Mouse (Mus musculus): ENCODE results near the gene Spag16. TPM values are rescaled to one million over a fixed set of nuclear protein-coding genes. Genes with fewer than 3 reads are reported as not detected.
"Not testable (repeated sequence)": the region's sequence is repeated elsewhere in the genome, so short reads cannot be mapped to it uniquely, and the experiment has no call there.

Gene Spag16
- polyA plus RNA-seq (2014; fragmentation: Nextera tagmentation; extraction: Ambion mirVana), result 1.4 and 1.7 TPM in 2 replicates

- ATAC-seq (ENCODE audit: low read depth), result peak; percentile 94
- no peaks in the 10 kb centered on the region for H3K27me3 ChIP-seq (ENCODE audit: control insufficient read depth, insufficient read depth, low read length)
- H3K4me1 ChIP-seq (ENCODE audit: control insufficient read depth, insufficient read depth, low read length), result no peaks in the 10 kb centered on the region
- H3K36me3 ChIP-seq (ENCODE audit: control insufficient read depth, insufficient read depth, low read length), result no peaks in the 10 kb centered on the region
- H3K4me2 ChIP-seq (ENCODE audit: low read depth, low read length), result peak within 1 kb of the TSS; percentile 66
- H3K27ac ChIP-seq (ENCODE audit: low read depth, low read length), result no peak within 1 kb of the TSS
- 10% methylated on average over 38 of the region's 38 CpGs for WGBS
- peak within 1 kb of the TSS; percentile 44; the same call in 1 of the 2 replicates for H3K9ac ChIP-seq (replicated peaks; ENCODE audit: low read depth, low read length)
- H3K9me3 ChIP-seq (ENCODE audit: control insufficient read depth, low read length), result no peaks in the 10 kb centered on the region
- H3K4me3 ChIP-seq (ENCODE audit: low read depth, low read length), result peak within 1 kb of the TSS; percentile 41
Measured at GRCm38 (mm10) chr1:69826806-69827703, at the start of gene Spag16. Gene Spag16, plus strand, starts transcription at chr1:69826970.

DNA sequence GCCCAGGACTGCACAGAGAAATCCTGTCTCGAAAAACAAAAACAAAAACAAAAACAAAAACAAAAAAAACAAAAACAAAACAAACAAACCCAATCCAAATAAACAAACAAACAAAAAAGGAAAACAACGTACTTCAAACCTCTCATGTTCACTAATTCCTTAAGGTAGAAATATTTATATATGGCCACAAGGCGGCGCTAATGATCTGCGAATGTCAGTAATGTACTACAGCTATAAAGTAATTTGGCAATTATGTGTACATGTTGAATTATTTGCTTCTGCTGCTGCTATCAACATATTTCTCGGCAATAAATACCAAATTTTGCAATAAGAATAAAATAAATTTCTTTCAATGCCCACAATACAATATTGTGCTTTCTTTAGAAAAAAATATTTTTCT is 41.6 kb upstream of the Spag16 start:
- Histone ChIP-seq H3K9me3 (ENCODE audit: control insufficient read depth, low read length) (no peaks in the 10 kb centered on the region), H3K27me3 (ENCODE audit: control insufficient read depth, insufficient read depth, low read length) (no peaks in the 10 kb centered on the region), H3K4me2 (ENCODE audit: low read depth, low read length) (no peak overlapping the region), H3K4me1 (ENCODE audit: control insufficient read depth, insufficient read depth, low read length) (no peaks in the 10 kb centered on the region), H3K36me3 (ENCODE audit: control insufficient read depth, insufficient read depth, low read length) (no peaks in the 10 kb centered on the region), H3K4me3 (ENCODE audit: low read depth, low read length) (no peak overlapping the region), H3K9ac (replicated peaks; ENCODE audit: low read depth, low read length) (no peak overlapping the region), H3K27ac (ENCODE audit: low read depth, low read length) (no peak overlapping the region)
- WGBS, result 8% methylated on average over 6 of the region's 6 CpGs
- ATAC-seq (ENCODE audit: low read depth), result no peak

GRCm38 (mm10) chr1:69786716-69787115 is 40.1 kb upstream of the Spag16 start:
- Histone ChIP-seq H3K36me3 (ENCODE audit: control insufficient read depth, insufficient read depth, low read length) (no peaks in the 10 kb centered on the region), H3K4me2 (ENCODE audit: low read depth, low read length) (no peak overlapping the region), H3K4me1 (ENCODE audit: control insufficient read depth, insufficient read depth, low read length) (no peaks in the 10 kb centered on the region), H3K27me3 (ENCODE audit: control insufficient read depth, insufficient read depth, low read length) (no peaks in the 10 kb centered on the region), H3K9ac (replicated peaks; ENCODE audit: low read depth, low read length) (no peak overlapping the region), H3K27ac (ENCODE audit: low read depth, low read length) (no peak overlapping the region), H3K4me3 (ENCODE audit: low read depth, low read length) (no peak overlapping the region), H3K9me3 (ENCODE audit: control insufficient read depth, low read length) (no peaks in the 10 kb centered on the region)
- no peak for ATAC-seq (ENCODE audit: low read depth)
- WGBS, result 63% methylated on average over 6 of the region's 6 CpGs

- Histone ChIP-seq H3K27ac (ENCODE audit: low read depth, low read length) (no peak overlapping the region), H3K4me2 (ENCODE audit: low read depth, low read length) (no peak overlapping the region), H3K36me3 (ENCODE audit: control insufficient read depth, insufficient read depth, low read length) (no peaks in the 10 kb centered on the region), H3K4me3 (ENCODE audit: low read depth, low read length) (no peak overlapping the region), H3K9ac (replicated peaks; ENCODE audit: low read depth, low read length) (no peak overlapping the region), H3K27me3 (ENCODE audit: control insufficient read depth, insufficient read depth, low read length) (no peaks in the 10 kb centered on the region), H3K9me3 (ENCODE audit: control insufficient read depth, low read length) (no peaks in the 10 kb centered on the region), H3K4me1 (ENCODE audit: control insufficient read depth, insufficient read depth, low read length) (no peaks in the 10 kb centered on the region)
- no peak for ATAC-seq (ENCODE audit: low read depth)
- 81% methylated on average over 12 of the region's 12 CpGs for WGBS
Measured at GRCm38 (mm10) chr1:69787379-69787778, 39.4 kb upstream of the Spag16 start.

- 7% methylated on average over 28 of the region's 28 CpGs for WGBS
- H3K4me2 ChIP-seq (ENCODE audit: low read depth, low read length), result peak overlapping the region; percentile 53
- ATAC-seq (ENCODE audit: low read depth), result peak; percentile 82; the same call in 1 of the 2 replicates
- H3K4me3 ChIP-seq (ENCODE audit: low read depth, low read length), result peak overlapping the region; percentile 30
- no peaks in the 10 kb centered on the region for H3K9me3 ChIP-seq (ENCODE audit: control insufficient read depth, low read length)
- H3K9ac ChIP-seq (replicated peaks; ENCODE audit: low read depth, low read length), result peak overlapping the region; percentile 25; the same call in 1 of the 2 replicates
- H3K27me3 ChIP-seq (ENCODE audit: control insufficient read depth, insufficient read depth, low read length), result no peaks in the 10 kb centered on the region
- H3K4me1 ChIP-seq (ENCODE audit: control insufficient read depth, insufficient read depth, low read length), result no peaks in the 10 kb centered on the region
- no peak overlapping the region; the same call in 1 of the 2 replicates for H3K27ac ChIP-seq (ENCODE audit: low read depth, low read length)
- H3K36me3 ChIP-seq (ENCODE audit: control insufficient read depth, insufficient read depth, low read length), result no peaks in the 10 kb centered on the region
Measured at GRCm38 (mm10) chr1:69790337-69791250, 36.2 kb upstream of the Spag16 start.

DNA sequence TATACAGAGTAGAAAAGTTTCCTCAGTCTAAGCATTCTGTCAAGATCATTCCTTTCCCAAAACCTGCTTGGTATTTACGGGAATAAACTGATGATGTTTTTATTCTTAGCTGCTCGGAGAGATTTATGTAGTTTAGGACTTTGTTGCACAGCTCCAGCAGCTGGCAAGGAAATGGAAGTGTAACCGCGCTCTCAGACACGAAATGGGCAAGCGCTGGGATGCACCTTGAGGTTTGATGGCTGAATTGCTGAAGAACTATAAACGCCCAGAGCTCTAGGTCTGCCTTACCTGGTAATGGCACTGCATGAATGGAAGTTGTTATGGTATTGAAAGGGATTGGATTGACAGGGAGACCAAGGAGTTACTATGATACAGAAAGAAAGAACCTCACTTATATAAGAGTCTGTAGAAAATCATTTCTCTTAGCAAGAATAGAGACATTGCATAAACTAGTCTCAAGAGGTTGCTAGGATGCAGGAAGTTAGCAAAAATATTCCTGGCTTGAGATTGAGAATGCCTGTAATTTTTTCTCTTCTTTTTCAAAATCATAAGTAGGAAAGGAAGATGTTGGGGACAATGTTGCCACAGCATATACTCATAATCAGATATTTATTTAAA is 27.7 kb upstream of the Spag16 start:
- 88% methylated on average over 7 of the region's 7 CpGs for WGBS
- Histone ChIP-seq H3K4me3 (ENCODE audit: low read depth, low read length) (no peak overlapping the region), H3K4me1 (ENCODE audit: control insufficient read depth, insufficient read depth, low read length) (no peaks in the 10 kb centered on the region), H3K27ac (ENCODE audit: low read depth, low read length) (no peak overlapping the region), H3K9me3 (ENCODE audit: control insufficient read depth, low read length) (no peaks in the 10 kb centered on the region), H3K9ac (replicated peaks; ENCODE audit: low read depth, low read length) (no peak overlapping the region), H3K27me3 (ENCODE audit: control insufficient read depth, insufficient read depth, low read length) (no peaks in the 10 kb centered on the region), H3K4me2 (ENCODE audit: low read depth, low read length) (no peak overlapping the region), H3K36me3 (ENCODE audit: control insufficient read depth, insufficient read depth, low read length) (no peaks in the 10 kb centered on the region)
- ATAC-seq (ENCODE audit: low read depth), result no peak

DNA sequence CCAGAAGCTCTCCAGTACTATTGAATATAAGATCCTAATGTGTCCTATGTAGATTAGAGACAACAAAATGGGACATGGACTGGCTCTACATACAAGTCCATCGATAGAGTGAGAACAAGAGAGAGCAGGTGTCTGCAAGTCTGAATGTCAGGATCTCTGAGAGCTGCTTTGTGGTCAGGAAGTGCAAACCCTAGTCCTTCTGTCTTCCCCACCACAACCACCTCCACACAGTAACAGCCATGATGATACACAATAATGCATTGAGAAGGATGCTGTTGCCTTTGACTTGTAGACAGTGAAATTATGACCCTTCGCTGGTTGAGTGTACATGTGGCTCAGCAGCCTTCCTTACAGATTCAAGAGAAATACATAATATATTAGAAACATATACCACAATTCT is 16.6 kb upstream of the Spag16 start:
- H3K4me3 ChIP-seq (ENCODE audit: low read depth, low read length), result no peak overlapping the region
- WGBS, result 94% methylated on average over 2 of the region's 2 CpGs
- H3K4me2 ChIP-seq (ENCODE audit: low read depth, low read length), result no peak overlapping the region
- no peaks in the 10 kb centered on the region for H3K27me3 ChIP-seq (ENCODE audit: control insufficient read depth, insufficient read depth, low read length)
- no peak overlapping the region for H3K9ac ChIP-seq (replicated peaks; ENCODE audit: low read depth, low read length)
- H3K36me3 ChIP-seq (ENCODE audit: control insufficient read depth, insufficient read depth, low read length), result no peaks in the 10 kb centered on the region
- H3K4me1 ChIP-seq (ENCODE audit: control insufficient read depth, insufficient read depth, low read length), result no peaks in the 10 kb centered on the region
- H3K27ac ChIP-seq (ENCODE audit: low read depth, low read length), result no peak overlapping the region
- ATAC-seq (ENCODE audit: low read depth), result no peak
- H3K9me3 ChIP-seq (ENCODE audit: control insufficient read depth, low read length), result no peaks in the 10 kb centered on the region

DNA sequence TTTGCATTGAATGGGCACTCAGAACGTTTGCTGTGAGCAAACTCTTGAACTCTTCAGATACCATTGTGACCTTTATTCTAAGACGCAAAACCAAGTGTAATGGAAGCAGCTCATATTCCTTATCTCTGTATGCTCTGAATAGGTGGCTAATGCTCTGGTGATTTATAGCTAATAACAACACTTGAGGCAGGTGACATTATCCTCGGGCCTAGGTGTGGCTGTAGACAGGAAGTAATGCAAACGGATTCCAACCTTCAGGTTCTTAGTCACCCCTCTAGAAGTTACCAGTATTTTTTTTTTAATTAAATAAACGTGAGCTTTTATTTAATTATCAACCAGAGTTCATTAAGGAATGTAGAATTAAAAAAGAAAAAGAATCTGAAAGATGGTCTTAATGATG is 1.1 kb upstream of the Spag16 start:
- H3K9ac ChIP-seq (replicated peaks; ENCODE audit: low read depth, low read length); H3K4me1 ChIP-seq (ENCODE audit: control insufficient read depth, insufficient read depth, low read length); H3K4me2 ChIP-seq (ENCODE audit: low read depth, low read length); H3K27ac ChIP-seq (ENCODE audit: low read depth, low read length); H3K36me3 ChIP-seq (ENCODE audit: control insufficient read depth, insufficient read depth, low read length); H3K27me3 ChIP-seq (ENCODE audit: control insufficient read depth, insufficient read depth, low read length); H3K4me3 ChIP-seq (ENCODE audit: low read depth, low read length); H3K9me3 ChIP-seq (ENCODE audit: control insufficient read depth, low read length); ATAC-seq (ENCODE audit: low read depth): not testable (repeated sequence)
- WGBS, result 82% methylated on average over 5 of the region's 5 CpGs

All from neural tube, embryonic 14.5 days (tissue).